Mouse (Mus musculus) MEL (cell line): Measurements from ENCODE around the gene Nr1h4.
A peak's percentile ranks its signal among the peaks of the same experiment; 100 is the strongest.

Experiments
- CHD2 ChIP-seq: IDR thresholded peaks from 2 replicates; pipeline ENCODE4 v1.6.1; 2011; ENCODE audit warnings: low read length, improper control_type of control experiment
- CTCF ChIP-seq, 3 experiments: IDR thresholded peaks in 2 of 3; conservative IDR thresholded peaks in 1 of 3; 2 replicates each; pipeline ENCODE4 v1.5.1; 2011 to 2012; ENCODE audit warnings: low read length in 3 of 3, low read depth in 2 of 3, mild to moderate bottlenecking in 2 of 3, improper control_type of control experiment in 1 of 3, inconsistent platforms in 1 of 3, mixed read lengths in 1 of 3, moderate library complexity in 1 of 3; ENCODE audit not compliant: control insufficient read depth in 1 of 3, insufficient read depth in 1 of 3, poor library complexity in 1 of 3, severe bottlenecking in 1 of 3
- EP300 ChIP-seq, 2 experiments: IDR thresholded peaks; 2 replicates each; pipeline ENCODE4 v1.6.1; 2011; ENCODE audit warnings: improper control_type of control experiment in 2 of 2, low read length in 2 of 2, low read depth in 1 of 2, mild to moderate bottlenecking in 1 of 2
- MAFK ChIP-seq: IDR thresholded peaks from 2 replicates; pipeline ENCODE4 v1.6.1; 2011; ENCODE audit warnings: low read depth, mild to moderate bottlenecking, low read length, improper control_type of control experiment, borderline replicate concordance
- MYC ChIP-seq: IDR thresholded peaks from 2 replicates; pipeline ENCODE4 v1.6.1; 2011; ENCODE audit warnings: low read depth, mild to moderate bottlenecking, low read length, improper control_type of control experiment, moderate library complexity
- POLR2A ChIP-seq, 2 experiments: IDR thresholded peaks; 2 replicates each; pipeline ENCODE4 v1.6.1; 2011 to 2012; ENCODE audit warnings: low read length in 2 of 2, mild to moderate bottlenecking in 2 of 2, control low read depth in 1 of 2, improper control_type of control experiment in 1 of 2, low read depth in 1 of 2, moderate library complexity in 1 of 2; ENCODE audit not compliant: control insufficient read depth in 1 of 2, insufficient read depth in 1 of 2, poor library complexity in 1 of 2
- POLR2AphosphoS2 ChIP-seq: IDR thresholded peaks from 2 replicates; pipeline ENCODE4 v1.6.1; 2011; ENCODE audit warnings: low read length, improper control_type of control experiment
- RAD21 ChIP-seq: IDR thresholded peaks from 2 replicates; pipeline ENCODE4 v1.6.1; 2011; ENCODE audit warnings: mild to moderate bottlenecking, low read depth, low read length, improper control_type of control experiment

GRCm38 (mm10) chr10:89508567-89508966, 24.8 kb downstream of the Nr1h4 start:
- TF ChIP-seq POLR2A (IDR thresholded peaks at IDR 0.05; ENCODE audit: control insufficient read depth in 1 of 2, insufficient read depth in 1 of 2, low read depth in 1 of 2, low read length in 2 of 2, poor library complexity in 1 of 2) (no peak), EP300 (IDR thresholded peaks at IDR 0.05; ENCODE audit: low read depth in 1 of 2, low read length in 2 of 2) (peak in 1 of 2 experiments; percentile 17; a peak in 1 of 4 replicates), MAFK (no peak), MYC (no peak), POLR2AphosphoS2 (no peak), RAD21 (no peak), CHD2 (no peak), CTCF (IDR thresholded peaks at IDR 0.05 in 2 of 3, conservative IDR thresholded peaks at IDR 0.05 in 1 of 3; ENCODE audit: control insufficient read depth in 1 of 3, insufficient read depth in 1 of 3, low read depth in 2 of 3, low read length in 3 of 3, poor library complexity in 1 of 3, severe bottlenecking in 1 of 3) (no peak)
